Mouse (Mus musculus) limb, embryonic 14.5 days (tissue): ENCODE measurements at regions not wholly inside any gene's neighbourhood (a gene's known extent, or its start where the extent isn't known, plus 50 kb on each side); places are given as distances from the start of the nearest gene placed in this dataset.

Experiments
- ATAC-seq: fragments of 200-750 bp; cut with Nextera tagmentation; 2 replicates; pipeline ENCODE4 v1.8.0; 2017; ENCODE audit warnings: low read depth, moderate number of reproducible peaks, moderate TSS enrichment; ENCODE audit not compliant: low FRiP score
- DNase-seq: peaks from one replicate; pipeline ENCODE4 v3.0.0-alpha.2; 2015; ENCODE audit warnings: low spot score
- H3K27ac ChIP-seq: fragments of 300-500 bp; sonication (generic); replicated peaks from 2 replicates; pipeline ENCODE4 v1.5.1; 2014; ENCODE audit warnings: low read depth, mild to moderate bottlenecking, low read length, moderate library complexity, mixed read lengths
- H3K27me3 ChIP-seq: fragments of 300-500 bp; sonication (generic); 2 replicates; pipeline ENCODE4 v1.6.1; 2014; ENCODE audit warnings: low read length, mixed read lengths; ENCODE audit not compliant: control insufficient read depth, insufficient read depth
- H3K36me3 ChIP-seq: fragments of 300-500 bp; sonication (generic); 2 replicates; pipeline ENCODE4 v1.6.1; 2014; ENCODE audit warnings: mild to moderate bottlenecking, low read length, moderate library complexity, mixed read lengths; ENCODE audit not compliant: control insufficient read depth, insufficient read depth
- H3K4me1 ChIP-seq: fragments of 300-500 bp; sonication (generic); 2 replicates; pipeline ENCODE4 v1.6.1; 2014; ENCODE audit warnings: antibody characterized with exemption, low read length, mixed read lengths; ENCODE audit not compliant: control insufficient read depth, insufficient read depth
- H3K4me2 ChIP-seq: fragments of 300-500 bp; sonication (generic); replicated peaks from 2 replicates; pipeline ENCODE4 v1.6.1; 2014; ENCODE audit warnings: low read depth, mild to moderate bottlenecking, low read length, moderate library complexity; ENCODE audit not compliant: severe bottlenecking
- H3K4me3 ChIP-seq: fragments of 300-500 bp; sonication (generic); replicated peaks from 2 replicates; pipeline ENCODE4 v1.5.1; 2014; ENCODE audit warnings: low read length
- H3K9ac ChIP-seq: fragments of 300-500 bp; sonication (generic); 2 replicates; pipeline ENCODE4 v1.6.1; 2014; ENCODE audit warnings: mild to moderate bottlenecking, low read depth, low read length, moderate library complexity; ENCODE audit not compliant: severe bottlenecking
- H3K9me3 ChIP-seq: fragments of 300-500 bp; sonication (generic); 2 replicates; pipeline ENCODE4 v1.6.1; 2016; ENCODE audit warnings: low read length; ENCODE audit not compliant: control insufficient read depth
- POLR2A ChIP-seq: fragments of 200-500 bp; IDR thresholded peaks from 2 replicates; pipeline ENCODE4 v1.8.0; 2012; ENCODE audit warnings: inconsistent platforms, mild to moderate bottlenecking, moderate library complexity, borderline replicate concordance; ENCODE audit not compliant: insufficient read depth, insufficient read length; ENCODE audit errors: extremely low read depth
- WGBS: fragments of 180-500 bp; shearing (Covaris S2); extraction: QIAGEN DNeasy Blood & Tissue Kit; methylation state at CpG from one replicate; pipeline ENCODE4 v1.1.7; 2014; 5-methylcytosine and 5-hydroxymethylcytosine counted together

DNA sequence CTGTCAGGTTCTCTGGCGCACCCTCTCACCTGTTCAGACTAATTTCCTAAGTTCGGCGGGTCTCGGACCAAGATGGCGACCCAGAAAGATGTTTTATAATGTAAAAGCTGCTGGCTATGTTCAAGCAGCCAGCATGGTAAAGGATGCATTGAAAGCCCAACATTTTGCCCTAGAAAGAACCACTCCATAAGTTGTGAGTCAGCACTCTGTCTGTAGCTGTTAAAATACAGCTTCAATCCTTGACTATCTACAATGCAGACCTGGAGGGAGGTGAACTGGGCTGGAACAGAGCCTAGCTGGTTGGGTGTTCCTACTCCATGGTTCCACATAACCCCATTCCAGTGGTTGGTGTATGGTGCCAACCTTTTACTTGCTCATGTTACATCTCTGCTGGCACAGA, 61.9 kb upstream of the Myo3a start:
- H3K36me3 ChIP-seq: no peaks in the 10 kb centered on the region
- no peak for TF ChIP-seq POLR2A
- H3K4me1 ChIP-seq: no peaks in the 10 kb centered on the region
- H3K9me3 ChIP-seq: no peaks in the 10 kb centered on the region
- H3K4me3 ChIP-seq: no peak overlapping the region
- 92% methylated on average over 4 of the region's 5 CpGs for WGBS
- H3K4me2 ChIP-seq: no peak overlapping the region
- ATAC-seq: no peak
- no peak for DNase-seq
- H3K9ac ChIP-seq: no peak overlapping the region
- no peaks in the 10 kb centered on the region for H3K27me3 ChIP-seq
- H3K27ac ChIP-seq: no peak overlapping the region

DNA sequence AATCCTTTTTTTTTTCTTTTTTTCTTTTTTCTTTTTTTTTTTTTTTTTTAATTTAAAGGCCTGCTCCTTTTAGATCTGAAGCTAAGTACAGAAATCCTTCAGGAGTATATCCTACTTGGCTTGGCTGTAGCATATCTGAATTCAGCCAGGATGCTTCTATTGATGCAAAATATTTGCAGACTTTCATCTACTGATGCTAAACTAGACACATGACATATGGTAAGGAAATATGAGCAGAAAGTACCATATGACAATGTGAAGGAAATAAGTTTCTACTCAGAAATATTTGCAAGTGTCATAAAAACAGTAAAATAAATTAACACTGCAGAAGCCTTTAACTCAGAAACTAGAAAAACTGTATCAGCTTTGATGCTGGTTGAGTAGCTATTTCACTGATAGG, 61.4 kb upstream of the Myo3a start:
- H3K27ac ChIP-seq: no peak overlapping the region
- H3K36me3 ChIP-seq: no peaks in the 10 kb centered on the region
- H3K9me3 ChIP-seq: no peaks in the 10 kb centered on the region
- H3K4me2 ChIP-seq: no peak overlapping the region
- DNase-seq (no peak), ATAC-seq (no peak)
- no peak for TF ChIP-seq POLR2A
- no peak overlapping the region for H3K4me3 ChIP-seq
- H3K27me3 ChIP-seq: no peaks in the 10 kb centered on the region
- no peaks in the 10 kb centered on the region for H3K4me1 ChIP-seq
- H3K9ac ChIP-seq: no peak overlapping the region
